Mouse (Mus musculus): ENCODE measurements around the gene Rbpms2.

DNA sequence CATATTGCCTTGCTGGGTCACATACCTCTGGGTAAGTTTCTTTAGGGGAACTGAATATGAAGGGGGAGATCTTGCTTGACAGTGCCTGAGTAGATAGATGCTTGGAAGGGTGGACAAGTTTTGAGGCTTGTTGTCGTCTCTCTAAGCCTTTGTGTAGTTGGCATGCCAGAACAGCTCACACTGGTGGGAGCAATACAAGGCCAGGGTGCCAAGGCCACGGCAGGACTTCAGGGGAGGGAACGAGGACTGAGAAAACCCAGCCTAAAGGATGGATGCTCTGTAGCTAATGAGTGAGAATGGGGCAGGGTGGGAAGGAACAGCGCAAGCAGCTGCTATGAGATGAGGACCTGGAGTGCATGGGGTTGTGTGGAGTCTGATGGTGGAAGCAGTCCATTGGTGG is 15.5 kb downstream of the Rbpms2 start:
- TF ChIP-seq EP300 (IDR thresholded peaks at IDR 0.05) (no peak), CTCF (IDR thresholded peaks at IDR 0.05) (no peak)

All from lung, postnatal 0 days (tissue).